In the genomic region with DNA sequence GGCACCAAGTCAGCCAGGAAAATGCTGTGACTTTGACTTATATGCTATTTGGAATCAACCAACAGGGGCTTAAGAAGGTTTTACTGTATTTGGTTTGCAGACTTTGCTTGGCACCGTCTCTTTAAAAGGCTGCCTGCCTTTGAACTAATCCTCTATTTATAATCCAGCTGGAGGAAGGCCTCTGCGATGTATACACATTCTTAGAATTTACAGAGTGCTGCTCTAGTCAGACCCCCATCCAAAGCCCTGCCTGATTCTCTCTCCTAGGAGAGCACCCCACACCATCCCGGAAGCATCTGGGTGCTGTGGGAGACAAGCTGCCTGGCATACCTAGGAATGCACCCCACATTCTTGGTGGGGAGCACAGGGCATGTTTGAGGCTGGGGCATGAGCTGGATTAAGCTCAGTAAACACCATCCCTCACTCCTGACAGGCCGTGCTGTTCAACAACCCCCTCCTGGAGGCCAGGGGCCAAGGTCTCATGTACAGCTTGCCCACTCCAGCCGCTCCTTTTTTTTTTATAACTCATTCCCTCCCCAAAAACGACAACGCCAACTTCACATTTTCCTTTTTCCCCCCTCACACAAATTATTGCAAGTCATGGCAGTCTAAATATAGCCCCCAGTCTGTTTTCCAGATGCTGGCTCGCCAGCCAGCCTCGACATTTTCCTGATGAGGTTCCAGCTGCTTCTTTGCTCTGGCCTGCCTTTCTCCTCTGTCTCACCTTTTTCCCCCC, we compare ENCODE assay signal across 9 mouse cellular contexts.
DNase-seq lines count a peak whose midpoint lies in the region; ATAC-seq lines count a peak whose summit lies in the region.
"Had no signal": no experiment of that assay in that cellular context is flagged by ENCODE, and none has a peak within 500 bp of the region (broad histone marks: within the 10 kb centered on the region; RNA-seq: fewer than 3 reads in every experiment).

No protein-coding gene starts in this region.

- no peak for DNase-seq in kidney, adult 8-10 months
- no peak for DNase-seq in T-cell, adult 2 months (ENCODE audit: low spot score)
- no peak for DNase-seq in left cerebral cortex, postnatal 10 days (ENCODE audit: extremely low spot score in 1 of 2, low spot score in 2 of 2)

- H3K4me3 ChIP-seq in kidney, embryonic 16.5 days (ENCODE audit: low read length) = no peak overlapping the region
- no peak overlapping the region for H3K4me3 ChIP-seq in forebrain, embryonic 15.5 days
- H3K4me3 ChIP-seq in intestine, embryonic 16.5 days (ENCODE audit: low read length) = no peak overlapping the region
- H3K4me3 ChIP-seq in midbrain, embryonic 16.5 days (ENCODE audit: low read depth, low read length) = no peak overlapping the region
- H3K4me3 ChIP-seq: myocyte had no signal

- H3K4me2 ChIP-seq in kidney, embryonic 16.5 days (replicated peaks; ENCODE audit: low read depth, low read length) = no peak overlapping the region
- H3K4me2 ChIP-seq in forebrain, embryonic 15.5 days (replicated peaks) = no peak overlapping the region
- no peak overlapping the region for H3K4me2 ChIP-seq in intestine, embryonic 16.5 days (ENCODE audit: low read depth, low read length)
- H3K4me2 ChIP-seq in midbrain, embryonic 16.5 days (ENCODE audit: low read length) = no peak overlapping the region

- no peaks in the 10 kb centered on the region for H3K9me3 ChIP-seq in kidney, embryonic 16.5 days (ENCODE audit: low read length)
- no peaks in the 10 kb centered on the region for H3K9me3 ChIP-seq in forebrain, embryonic 15.5 days
- no peaks in the 10 kb centered on the region for H3K9me3 ChIP-seq in intestine, embryonic 16.5 days (ENCODE audit: control insufficient read depth, low read length)
- H3K9me3 ChIP-seq in midbrain, embryonic 16.5 days (replicated peaks; ENCODE audit: control insufficient read depth, low read length, poor library complexity, severe bottlenecking) = no peaks in the 10 kb centered on the region

- no peaks in the 10 kb centered on the region for H3K27me3 ChIP-seq in kidney, embryonic 16.5 days (ENCODE audit: insufficient read depth, low read length)
- H3K27me3 ChIP-seq in forebrain, embryonic 15.5 days = no peaks in the 10 kb centered on the region
- H3K27me3 ChIP-seq in intestine, embryonic 16.5 days (replicated peaks; ENCODE audit: control insufficient read depth, insufficient read depth, low read length) = no peaks in the 10 kb centered on the region
- H3K27me3 ChIP-seq in midbrain, embryonic 16.5 days (ENCODE audit: control insufficient read depth, insufficient read depth, low read depth, low read length) = no peaks in the 10 kb centered on the region

- 0 out of 2 replicates have a peak overlapping the region, but pooled peaks have one; percentile 31 for H3K9ac ChIP-seq in kidney, embryonic 16.5 days (replicated peaks; ENCODE audit: low read length)
- no peak overlapping the region for H3K9ac ChIP-seq in forebrain, embryonic 15.5 days (replicated peaks)
- peak overlapping the region; percentile 63 for H3K9ac ChIP-seq in intestine, embryonic 16.5 days (ENCODE audit: low read depth, low read length)
- H3K9ac ChIP-seq in midbrain, embryonic 16.5 days (ENCODE audit: low read depth, low read length) = no peak overlapping the region

- H3K36me3 ChIP-seq in kidney, embryonic 16.5 days (ENCODE audit: insufficient read depth, low read length) = no peaks in the 10 kb centered on the region
- no peaks in the 10 kb centered on the region for H3K36me3 ChIP-seq in forebrain, embryonic 15.5 days
- no peaks in the 10 kb centered on the region for H3K36me3 ChIP-seq in intestine, embryonic 16.5 days (ENCODE audit: control insufficient read depth, insufficient read depth, low read length)
- no peaks in the 10 kb centered on the region for H3K36me3 ChIP-seq in midbrain, embryonic 16.5 days (ENCODE audit: control insufficient read depth, insufficient read depth, low read length)

- peaks cover 46% of the 10 kb centered on the region for H3K4me1 ChIP-seq in kidney, embryonic 16.5 days (ENCODE audit: insufficient read depth, low read length)
- peaks cover 25% of the 10 kb centered on the region for H3K4me1 ChIP-seq in forebrain, embryonic 15.5 days
- H3K4me1 ChIP-seq in intestine, embryonic 16.5 days (ENCODE audit: control insufficient read depth, insufficient read depth, low read length) = peaks cover 44% of the 10 kb centered on the region
- H3K4me1 ChIP-seq in midbrain, embryonic 16.5 days (ENCODE audit: control insufficient read depth, insufficient read depth, low read length) = peaks cover 9% of the 10 kb centered on the region

- no peak for ATAC-seq in kidney, embryonic 16.5 days (ENCODE audit: low FRiP score, low TSS enrichment)
- ATAC-seq in forebrain, embryonic 15.5 days (replicated peaks) = no peak
- ATAC-seq in intestine, embryonic 16.5 days = peak; percentile 72
- no peak for ATAC-seq in midbrain, embryonic 16.5 days
- ATAC-seq in granulocyte monocyte progenitor cell, adult 5-6 weeks (replicated peaks; ENCODE audit: poor library complexity, severe bottlenecking) = no peak

- H3K27ac ChIP-seq in kidney, embryonic 16.5 days (ENCODE audit: low read length) = peak overlapping the region; percentile 66
- H3K27ac ChIP-seq in forebrain, embryonic 15.5 days (replicated peaks) = peak overlapping the region; percentile 40; the same call in 1 of the 2 replicates
- H3K27ac ChIP-seq in intestine, embryonic 16.5 days (ENCODE audit: low read length) = peak overlapping the region; percentile 87
- peak overlapping the region; percentile 47 for H3K27ac ChIP-seq in midbrain, embryonic 16.5 days (ENCODE audit: low read length)

- intact Hi-C loops in left cerebral cortex, postnatal 10 days (cut with DNase I) = no loop called here

- WGBS in kidney, embryonic 16.5 days = 34% methylated on average over 9 of the region's 9 CpGs
- WGBS in forebrain, embryonic 15.5 days = 57% methylated on average over 9 of the region's 9 CpGs
- 16% methylated on average over 9 of the region's 9 CpGs for WGBS in intestine, embryonic 16.5 days
- WGBS in midbrain, embryonic 16.5 days = 52% methylated on average over 9 of the region's 9 CpGs

Comparison
In these comparisons a context has a peak if more than half of its experiments do, and no peak if none do; other contexts are left out.
1. H3K9ac ChIP-seq: peak in kidney, embryonic 16.5 days (single experiment) and intestine, embryonic 16.5 days (single experiment); none in forebrain, embryonic 15.5 days (single experiment) and midbrain, embryonic 16.5 days (single experiment).
2. Peak in every context shown above with its lines, with median percentiles within 50 percentile points of each other: H3K27ac ChIP-seq.